Mouse (Mus musculus): ENCODE results near the gene Srebf2.

Gene Srebf2

GRCm38 (mm10) chr15:82209295-82210050 lies 62.5 kb downstream of the Srebf2 start:
- no peak for DNase-seq

GRCm38 (mm10) chr15:82210801-82211200 lies 63.8 kb downstream of the Srebf2 start:
- DNase-seq: no peak

- DNase-seq: no peak
Measured at GRCm38 (mm10) chr15:82211281-82211680, 64.3 kb downstream of the Srebf2 start.

- DNase-seq: no peak
Measured at GRCm38 (mm10) chr15:82211911-82212751, 65.2 kb downstream of the Srebf2 start.

GRCm38 (mm10) chr15:82212752-82213063 lies 65.7 kb downstream of the Srebf2 start, which contains the start of gene Shisa8:
Gene Shisa8 (minus strand): TSS chr15:82212815.
- DNase-seq: no peak

GRCm38 (mm10) chr15:82213222-82213621 lies 66.2 kb downstream of the Srebf2 start:
- DNase-seq: no peak

GRCm38 (mm10) chr15:82215332-82216046 lies 68.5 kb downstream of the Srebf2 start:
- DNase-seq: no peak

GRCm38 (mm10) chr15:82216142-82216827 lies 69.3 kb downstream of the Srebf2 start:
- no peak for DNase-seq

- no peak for DNase-seq
Measured at GRCm38 (mm10) chr15:82217039-82217438, 70.1 kb downstream of the Srebf2 start.

GRCm38 (mm10) chr15:82217980-82218379 lies 71.0 kb downstream of the Srebf2 start:
- no peak for DNase-seq

- DNase-seq: peak in 1 of 2 experiments; percentile 32
Measured at GRCm38 (mm10) chr15:82218778-82219666, 72.0 kb downstream of the Srebf2 start.

- DNase-seq: no peak
Measured at GRCm38 (mm10) chr15:82220003-82220675, 73.2 kb downstream of the Srebf2 start.

- DNase-seq: no peak
Measured at GRCm38 (mm10) chr15:82221104-82221860, 74.3 kb downstream of the Srebf2 start.

GRCm38 (mm10) chr15:82223251-82223650 lies 76.3 kb downstream of the Srebf2 start:
- DNase-seq: no peak

- DNase-seq: peak in 1 of 2 experiments; percentile 53
Measured at GRCm38 (mm10) chr15:82223657-82224601, 76.9 kb downstream of the Srebf2 start, which contains the start of gene Tnfrsf13c. Gene Tnfrsf13c (minus strand): TSS chr15:82224369.

GRCm38 (mm10) chr15:82224602-82225215 lies 77.7 kb downstream of the Srebf2 start:
- DNase-seq: no peak

GRCm38 (mm10) chr15:82225769-82226168 lies 78.8 kb downstream of the Srebf2 start:
- DNase-seq: no peak

GRCm38 (mm10) chr15:82229542-82230045 lies 82.6 kb downstream of the Srebf2 start:
- DNase-seq: no peak
